Mouse (Mus musculus): ENCODE measurements around the gene Dusp1. TPM values are rescaled to one million over a fixed set of nuclear protein-coding genes. Genes with fewer than 3 reads are reported as not detected.

Dusp1 gene
- polyA plus RNA-seq, 1 experiment = 11.6 TPM

DNA sequence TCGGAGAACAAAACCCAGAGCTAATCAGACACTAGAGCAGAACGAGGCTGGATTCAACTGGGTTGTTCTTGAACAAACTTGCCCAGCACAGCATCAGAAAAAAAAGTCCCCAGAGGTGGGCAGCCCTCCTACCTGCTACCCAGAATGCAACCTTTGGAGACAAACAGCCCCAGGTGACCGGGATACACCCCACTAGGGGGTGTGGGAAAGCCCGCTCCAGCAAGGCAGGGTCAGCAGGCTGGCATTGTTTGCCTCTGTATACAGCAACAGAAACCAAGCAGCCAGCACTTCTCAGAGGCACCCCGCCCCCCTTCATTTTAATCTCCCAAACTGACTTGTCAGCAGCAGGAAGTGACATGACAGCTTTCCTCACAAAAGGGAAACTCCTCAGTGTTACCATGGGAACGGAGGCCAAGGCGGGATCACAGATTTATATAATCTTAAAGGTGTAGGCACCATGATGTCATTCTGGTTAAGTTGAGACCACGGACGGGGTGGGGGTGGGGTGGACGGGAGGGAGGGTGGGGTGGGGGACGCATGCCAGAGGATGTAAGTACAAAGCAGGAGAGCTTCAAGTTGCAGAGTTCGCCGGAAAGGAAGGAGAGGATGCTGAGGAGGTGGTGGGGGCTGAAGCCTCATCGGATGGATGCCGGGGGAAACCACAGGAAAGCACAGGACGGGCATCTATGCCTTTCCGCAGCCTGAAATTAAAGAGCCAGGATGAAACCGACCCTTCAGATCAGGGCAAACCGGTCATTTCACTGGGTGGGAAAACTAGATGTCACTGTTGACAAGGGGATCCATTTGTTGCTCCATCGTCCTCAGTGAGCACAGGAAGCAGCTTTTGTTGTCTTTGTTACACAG, 58.9 kb downstream of the Dusp1 start:
- peaks cover 13% of the 10 kb centered on the region for H3K79me2 ChIP-seq (ENCODE audit: control insufficient read depth, insufficient read depth)
- peak overlapping the region; percentile 58 for H3K4me2 ChIP-seq (ENCODE audit: low read depth)
- TF ChIP-seq TCF12 (IDR thresholded peaks at IDR 0.05; ENCODE audit: insufficient read depth, poor library complexity, severe bottlenecking) = no peak
- TF ChIP-seq POLR2A (IDR thresholded peaks at IDR 0.05; ENCODE audit: insufficient read length, low read depth) = no peak
- no peak for TF ChIP-seq MYOG (IDR thresholded peaks at IDR 0.05; ENCODE audit: control insufficient read depth in 1 of 3, insufficient read depth in 1 of 3, insufficient read length in 2 of 3, low read depth in 2 of 3)
- no peak for TF ChIP-seq TCF3 (IDR thresholded peaks at IDR 0.05; ENCODE audit: insufficient read length, low read depth)
- TF ChIP-seq MAX (IDR thresholded peaks at IDR 0.05; ENCODE audit: low read depth) = no peak
- TF ChIP-seq REST (IDR thresholded peaks at IDR 0.05; ENCODE audit: insufficient read depth, insufficient read length) = no peak
- no peak for TF ChIP-seq USF1 (IDR thresholded peaks at IDR 0.05; ENCODE audit: low read depth)
- no peak for TF ChIP-seq SRF (IDR thresholded peaks at IDR 0.05; ENCODE audit: control insufficient read depth, insufficient read length, low read depth)
- no peak for TF ChIP-seq E2F4 (IDR thresholded peaks at IDR 0.05; ENCODE audit: insufficient read depth)
- TF ChIP-seq MYOD1 (IDR thresholded peaks at IDR 0.05; ENCODE audit: control insufficient read depth in 1 of 3, insufficient read length in 2 of 3, low read depth in 2 of 3) = no peak
- no peak for TF ChIP-seq POLR2AphosphoS2 (IDR thresholded peaks at IDR 0.05; ENCODE audit: insufficient read length, low read depth)
- TF ChIP-seq CEBPB (IDR thresholded peaks at IDR 0.05; ENCODE audit: insufficient read depth, poor library complexity, severe bottlenecking) = no peak
- no peak overlapping the region for H3ac ChIP-seq (ENCODE audit: control insufficient read depth, insufficient read length)
- peaks cover 6% of the 10 kb centered on the region for H3K36me3 ChIP-seq (ENCODE audit: control insufficient read depth, insufficient read depth)
- H3K4me3 ChIP-seq = no peak overlapping the region
- no peaks in the 10 kb centered on the region for H3K27me3 ChIP-seq (ENCODE audit: control insufficient read depth, insufficient read depth, insufficient read length)

DNA sequence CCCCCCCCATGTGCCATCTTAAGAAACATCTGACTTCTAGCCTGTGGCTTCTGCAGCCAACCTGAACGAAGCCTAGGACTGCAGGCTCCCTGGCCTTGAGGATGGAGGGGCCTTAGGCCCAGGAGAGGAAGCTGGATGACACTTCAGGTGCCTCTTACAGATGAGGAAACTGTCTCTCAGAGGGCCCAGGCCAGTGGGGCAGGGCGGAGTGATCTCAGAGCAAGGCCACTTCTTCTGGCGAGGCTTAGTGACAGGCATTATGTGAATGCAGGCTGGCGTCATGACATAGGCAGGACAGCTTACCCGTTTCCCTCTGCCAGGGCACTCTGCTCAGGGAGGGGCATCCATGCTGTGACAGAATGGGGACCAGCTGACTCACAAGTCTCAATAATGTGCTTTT, 60.1 kb downstream of the Dusp1 start:
- no peak overlapping the region for H3ac ChIP-seq (ENCODE audit: control insufficient read depth, insufficient read length)
- TF ChIP-seq SRF (IDR thresholded peaks at IDR 0.05; ENCODE audit: control insufficient read depth, insufficient read length, low read depth) = no peak
- H3K36me3 ChIP-seq (ENCODE audit: control insufficient read depth, insufficient read depth) = peaks cover 6% of the 10 kb centered on the region
- no peak overlapping the region for H3K4me3 ChIP-seq
- no peaks in the 10 kb centered on the region for H3K27me3 ChIP-seq (ENCODE audit: control insufficient read depth, insufficient read depth, insufficient read length)
- H3K79me2 ChIP-seq (ENCODE audit: control insufficient read depth, insufficient read depth) = peaks cover 3% of the 10 kb centered on the region
- H3K4me2 ChIP-seq (ENCODE audit: low read depth) = no peak overlapping the region

DNA sequence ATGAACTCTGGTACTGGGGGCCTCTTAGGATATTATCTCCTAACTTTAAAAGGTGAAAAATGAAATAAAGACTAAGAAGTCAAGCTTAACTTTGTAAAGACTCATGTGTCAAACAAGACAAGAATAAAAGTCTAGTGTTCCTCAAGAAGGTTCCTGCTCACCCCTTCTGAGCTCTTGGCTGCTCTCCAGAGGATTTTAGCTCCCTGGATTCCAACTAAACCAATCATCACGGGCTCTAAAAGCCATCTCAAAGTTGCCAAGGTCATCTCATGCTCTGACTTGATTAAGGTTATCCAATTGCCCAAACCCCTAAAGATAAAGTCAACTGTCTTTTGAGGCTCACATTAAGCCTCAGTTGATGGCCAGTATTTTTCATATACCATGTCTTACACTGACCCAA, 63.3 kb downstream of the Dusp1 start:
- Histone ChIP-seq H3K27me3 (ENCODE audit: control insufficient read depth, insufficient read depth, insufficient read length) (no peaks in the 10 kb centered on the region), H3ac (ENCODE audit: control insufficient read depth, insufficient read length) (no peak overlapping the region), H3K4me3 (no peak overlapping the region), H3K4me2 (ENCODE audit: low read depth) (no peak overlapping the region), H3K36me3 (ENCODE audit: control insufficient read depth, insufficient read depth) (no peaks in the 10 kb centered on the region), H3K79me2 (ENCODE audit: control insufficient read depth, insufficient read depth) (no peaks in the 10 kb centered on the region)
- TF ChIP-seq USF1 (IDR thresholded peaks at IDR 0.05; ENCODE audit: low read depth) (no peak), SRF (IDR thresholded peaks at IDR 0.05; ENCODE audit: control insufficient read depth, insufficient read length, low read depth) (no peak), REST (IDR thresholded peaks at IDR 0.05; ENCODE audit: insufficient read depth, insufficient read length) (no peak), TCF12 (IDR thresholded peaks at IDR 0.05; ENCODE audit: insufficient read depth, poor library complexity, severe bottlenecking) (no peak), E2F4 (IDR thresholded peaks at IDR 0.05; ENCODE audit: insufficient read depth) (no peak)

DNA sequence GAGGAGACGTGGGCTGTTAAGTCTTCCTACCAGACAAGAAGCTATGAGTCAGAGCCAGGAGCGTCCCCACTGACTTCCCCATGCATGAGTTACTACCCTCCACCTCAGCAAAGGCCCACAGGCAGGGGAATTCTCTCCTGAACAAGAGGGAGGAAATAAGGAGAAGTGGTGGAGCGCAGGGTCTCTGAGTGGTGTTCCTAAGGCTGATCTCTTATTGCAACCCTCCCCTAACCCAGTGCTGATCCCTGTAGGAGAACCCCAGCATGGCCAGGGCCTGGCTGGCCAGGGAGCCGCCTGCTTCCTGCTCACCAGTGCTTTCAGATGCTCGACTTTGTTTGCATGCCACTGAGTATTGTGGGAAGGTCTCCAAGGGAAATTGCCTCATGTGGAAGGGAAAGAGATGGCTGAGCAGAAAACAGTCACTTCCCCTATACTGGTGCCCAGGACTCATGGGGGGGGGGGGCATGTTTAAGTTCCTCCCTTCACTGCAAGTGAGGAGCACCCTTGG, 64.5 kb downstream of the Dusp1 start:
- no peak for TF ChIP-seq TCF3 (IDR thresholded peaks at IDR 0.05; ENCODE audit: insufficient read length, low read depth)
- no peak for TF ChIP-seq REST (IDR thresholded peaks at IDR 0.05; ENCODE audit: insufficient read depth, insufficient read length)
- TF ChIP-seq MYOD1 (IDR thresholded peaks at IDR 0.05; ENCODE audit: control insufficient read depth in 1 of 3, insufficient read length in 2 of 3, low read depth in 2 of 3) = no peak
- TF ChIP-seq POLR2A (IDR thresholded peaks at IDR 0.05; ENCODE audit: insufficient read length, low read depth) = no peak
- no peak for TF ChIP-seq USF1 (IDR thresholded peaks at IDR 0.05; ENCODE audit: low read depth)
- no peak for TF ChIP-seq POLR2AphosphoS2 (IDR thresholded peaks at IDR 0.05; ENCODE audit: insufficient read length, low read depth)
- no peak for TF ChIP-seq MAX (IDR thresholded peaks at IDR 0.05; ENCODE audit: low read depth)
- Histone ChIP-seq H3K36me3 (ENCODE audit: control insufficient read depth, insufficient read depth) (no peaks in the 10 kb centered on the region), H3K79me2 (ENCODE audit: control insufficient read depth, insufficient read depth) (no peaks in the 10 kb centered on the region), H3K4me2 (ENCODE audit: low read depth) (no peak overlapping the region), H3K27me3 (ENCODE audit: control insufficient read depth, insufficient read depth, insufficient read length) (no peaks in the 10 kb centered on the region), H3ac (ENCODE audit: control insufficient read depth, insufficient read length) (no peak overlapping the region), H3K4me3 (no peak overlapping the region)

DNA sequence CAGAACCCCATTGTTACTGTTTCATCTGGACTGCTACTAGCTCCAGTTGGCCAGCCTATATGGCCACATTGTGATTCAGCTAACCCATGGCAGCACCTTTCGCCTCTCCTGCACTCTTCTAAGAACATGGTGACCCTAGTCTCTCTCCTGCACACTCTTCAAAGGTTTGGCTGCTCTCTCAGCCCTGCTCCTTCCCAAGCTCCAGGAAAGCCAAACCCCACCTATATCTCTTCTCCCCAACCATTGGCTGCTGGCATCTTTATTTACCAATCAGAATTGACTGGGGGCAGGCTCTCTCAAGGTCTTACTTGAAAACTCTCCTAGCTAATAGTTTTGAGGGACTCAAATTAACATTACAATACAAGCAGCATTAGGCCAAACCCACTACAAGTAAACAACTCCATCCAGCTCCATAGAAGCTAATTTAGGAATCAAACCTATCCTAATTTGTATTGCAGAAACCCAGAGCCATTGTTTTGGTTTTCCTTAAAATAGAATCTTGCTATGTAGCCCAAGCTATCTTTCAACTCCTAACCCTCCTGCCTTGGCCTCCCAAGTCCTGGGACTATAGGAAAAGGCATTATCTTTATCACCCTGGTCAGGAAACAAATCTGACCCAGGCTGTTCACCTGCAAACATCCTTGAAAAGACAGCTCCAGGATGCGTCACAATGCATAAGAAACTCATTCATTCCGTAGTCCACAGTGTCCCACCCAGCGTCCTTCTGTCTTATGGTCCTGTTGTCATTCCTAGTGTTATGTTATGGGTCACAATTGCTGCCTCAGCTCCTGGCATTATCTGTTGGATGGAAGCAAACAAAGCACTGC, 67.1 kb downstream of the Dusp1 start:
- no peak overlapping the region for H3K4me2 ChIP-seq (ENCODE audit: low read depth)
- H3K79me2 ChIP-seq (ENCODE audit: control insufficient read depth, insufficient read depth) = no peaks in the 10 kb centered on the region
- H3K4me3 ChIP-seq = no peak overlapping the region
- H3K36me3 ChIP-seq (ENCODE audit: control insufficient read depth, insufficient read depth) = no peaks in the 10 kb centered on the region
- H3ac ChIP-seq (ENCODE audit: control insufficient read depth, insufficient read length) = no peak overlapping the region
- H3K27me3 ChIP-seq (ENCODE audit: control insufficient read depth, insufficient read depth, insufficient read length) = no peaks in the 10 kb centered on the region
- no peak for TF ChIP-seq MYOG (IDR thresholded peaks at IDR 0.05; ENCODE audit: control insufficient read depth in 1 of 3, insufficient read depth in 1 of 3, insufficient read length in 2 of 3, low read depth in 2 of 3)
- TF ChIP-seq MYOD1 (IDR thresholded peaks at IDR 0.05; ENCODE audit: control insufficient read depth in 1 of 3, insufficient read length in 2 of 3, low read depth in 2 of 3) = no peak
- TF ChIP-seq SRF (IDR thresholded peaks at IDR 0.05; ENCODE audit: control insufficient read depth, insufficient read length, low read depth) = no peak
- TF ChIP-seq MAX (IDR thresholded peaks at IDR 0.05; ENCODE audit: low read depth) = no peak
- TF ChIP-seq TCF12 (IDR thresholded peaks at IDR 0.05; ENCODE audit: insufficient read depth, poor library complexity, severe bottlenecking) = no peak
- no peak for TF ChIP-seq POLR2A (IDR thresholded peaks at IDR 0.05; ENCODE audit: insufficient read length, low read depth)
- no peak for TF ChIP-seq REST (IDR thresholded peaks at IDR 0.05; ENCODE audit: insufficient read depth, insufficient read length)
- no peak for TF ChIP-seq USF1 (IDR thresholded peaks at IDR 0.05; ENCODE audit: low read depth)
- TF ChIP-seq E2F4 (IDR thresholded peaks at IDR 0.05; ENCODE audit: insufficient read depth) = no peak
- TF ChIP-seq POLR2AphosphoS2 (IDR thresholded peaks at IDR 0.05; ENCODE audit: insufficient read length, low read depth) = no peak
- no peak for TF ChIP-seq CEBPB (IDR thresholded peaks at IDR 0.05; ENCODE audit: insufficient read depth, poor library complexity, severe bottlenecking)
- no peak for TF ChIP-seq TCF3 (IDR thresholded peaks at IDR 0.05; ENCODE audit: insufficient read length, low read depth)

Measured in myocyte (in vitro differentiated cells).